Mouse (Mus musculus) liver, embryonic 14.5 days (tissue): Measurements from ENCODE around the gene Sema7a.

ENCODE experiments used
- CTCF ChIP-seq: IDR thresholded peaks from 2 replicates; pipeline ENCODE4 v1.5.1; 2016; ENCODE audit warnings: antibody characterized with exemption, low read depth, control low read depth
- EP300 ChIP-seq: IDR thresholded peaks from 2 replicates; pipeline ENCODE4 v1.6.1; 2016; ENCODE audit warnings: antibody characterized with exemption, low read depth

- TF ChIP-seq CTCF (no peak), EP300 (no peak)
These were observed 7.6 kb downstream of the Sema7a start for GRCm38 (mm10) chr9:57947381-57948030.
